Mouse (Mus musculus) C2C12 (cell line): ENCODE measurements around the gene Wwtr1. TPM values are rescaled to one million over a fixed set of nuclear protein-coding genes. Genes with fewer than 3 reads are reported as not detected.

Source experiments
- microRNA-seq: library from miRNA; unstranded; fragments of <30 nt; microRNA quantifications from one replicate; pipeline ENCODE4, GENCODE M21; 2019; ENCODE audit warnings: borderline microRNAs expressed
- polyA plus RNA-seq: library from polyadenylated mRNA; unstranded; fragments of >200 nt; fragmentation: generic; extraction: Trizol; gene quantifications from one replicate; pipeline ENCODE4 v1.2.1, GENCODE M21; 2012; ENCODE audit warnings: missing spikeins

The Wwtr1 gene
- polyA plus RNA-seq, 1 experiment, result 26.7 TPM

Small RNA genes within 50 kb of the gene (microRNA-seq; reads per million reads assigned to microRNA genes)
- not detected for gene Mir6377

Other genes starting within 250 kb of the Wwtr1 start
- gene Tm4sf4, start 150.6 kb downstream of the Wwtr1 start, polyA plus RNA-seq, result 0.33 TPM
- 52.9 TPM for gene Commd2, start 75.8 kb upstream of the Wwtr1 start, polyA plus RNA-seq
- gene Ankub1, start 116.9 kb upstream of the Wwtr1 start, polyA plus RNA-seq, result not detected
- 7.4 TPM for gene Rnf13, start 160.2 kb upstream of the Wwtr1 start, polyA plus RNA-seq